In genomic region chr15:85645396-85645795, GRCm38 (mm10) we compare ENCODE assay signal across 8 mouse cellular contexts.
DNase-seq lines count a peak whose midpoint lies in the region; ATAC-seq and TF ChIP-seq lines count a peak whose summit lies in the region.

No protein-coding gene starts in this region.

- no peaks in the 10 kb centered on the region for H3K27me3 ChIP-seq in embryonic facial prominence, embryonic 13.5 days
- H3K27me3 ChIP-seq in intestine, embryonic 14.5 days (replicated peaks; ENCODE audit: control insufficient read depth, insufficient read depth, low read length) = no peaks in the 10 kb centered on the region; the same call in 1 of the 2 replicates
- 0 out of 2 replicates have a peak, but pooled peaks cover 2% of the 10 kb centered on the region for H3K27me3 ChIP-seq in testis, adult 2 months (ENCODE audit: control insufficient read depth, insufficient read depth, low read length)

- no peak for ATAC-seq in embryonic facial prominence, embryonic 13.5 days (ENCODE audit: insufficient number of reproducible peaks, insufficient read depth, low FRiP score, low TSS enrichment, low read depth)
- no peak for ATAC-seq in intestine, embryonic 14.5 days (replicated peaks; ENCODE audit: low FRiP score, low TSS enrichment, low read depth)

- no peaks in the 10 kb centered on the region for H3K4me1 ChIP-seq in bone marrow, adult 2 months (ENCODE audit: control insufficient read depth, insufficient read depth, low read length)
- H3K4me1 ChIP-seq in embryonic facial prominence, embryonic 13.5 days = peaks cover 53% of the 10 kb centered on the region
- peaks cover 10% of the 10 kb centered on the region for H3K4me1 ChIP-seq in intestine, embryonic 14.5 days (replicated peaks; ENCODE audit: control insufficient read depth, insufficient read depth, low read length)
- peaks cover 10% of the 10 kb centered on the region for H3K4me1 ChIP-seq in testis, adult 2 months (ENCODE audit: control insufficient read depth, insufficient read depth, low read length)

- no peaks in the 10 kb centered on the region for H3K36me3 ChIP-seq in embryonic facial prominence, embryonic 13.5 days
- no peaks in the 10 kb centered on the region for H3K36me3 ChIP-seq in intestine, embryonic 14.5 days (ENCODE audit: control insufficient read depth, insufficient read depth, low read length)
- H3K36me3 ChIP-seq in testis, adult 2 months (ENCODE audit: control insufficient read depth, insufficient read depth, low read length) = no peaks in the 10 kb centered on the region

- H3K4me3 ChIP-seq in bone marrow, adult 2 months (replicated peaks; ENCODE audit: control insufficient read depth, low read depth, low read length) = peak overlapping the region; percentile 30
- peak overlapping the region; percentile 52 for H3K4me3 ChIP-seq in embryonic facial prominence, embryonic 13.5 days
- peak overlapping the region; percentile 51; the same call in 1 of the 2 replicates for H3K4me3 ChIP-seq in intestine, embryonic 14.5 days (ENCODE audit: low read depth, low read length)
- H3K4me3 ChIP-seq in testis, adult 2 months (ENCODE audit: control insufficient read depth, low read depth, low read length) = no peak overlapping the region; the same call in 1 of the 2 replicates

- no peaks in the 10 kb centered on the region for H3K9me3 ChIP-seq in embryonic facial prominence, embryonic 13.5 days
- H3K9me3 ChIP-seq in intestine, embryonic 14.5 days (ENCODE audit: control insufficient read depth, low read length) = no peaks in the 10 kb centered on the region

- peak overlapping the region; percentile 85 for H3K4me2 ChIP-seq in embryonic facial prominence, embryonic 13.5 days
- peak overlapping the region; percentile 82 for H3K4me2 ChIP-seq in intestine, embryonic 14.5 days (ENCODE audit: low read length)

- TF ChIP-seq CTCF in bone marrow, adult 2 months (IDR thresholded peaks at IDR 0.05; ENCODE audit: control insufficient read depth, insufficient read depth, low read length) = no peak
- no peak for TF ChIP-seq CTCF in testis, adult 2 months (IDR thresholded peaks at IDR 0.05; ENCODE audit: control insufficient read depth, insufficient read depth, insufficient replicate concordance, low read depth, low read length)

- WGBS in bone marrow, adult 2 months = 55% methylated on average over 8 of the region's 8 CpGs
- 52% methylated on average over 8 of the region's 8 CpGs for WGBS in embryonic facial prominence, embryonic 13.5 days
- 60% methylated on average over 8 of the region's 8 CpGs for WGBS in intestine, embryonic 14.5 days

- no peak for DNase-seq in intestine, embryonic 14.5 days (ENCODE audit: low spot score)
- peak; percentile 73 to 79 for DNase-seq in lung, adult 18-20 months
- no peak for DNase-seq in embryo, embryonic 10.5 days (ENCODE audit: low spot score)
- DNase-seq in T-cell, adult 2 months (ENCODE audit: low spot score) = no peak
- DNase-seq in embryo, embryonic 11 days = no peak

- no peak for TF ChIP-seq POLR2A in bone marrow, adult 2 months (IDR thresholded peaks at IDR 0.05; ENCODE audit: borderline replicate concordance, control insufficient read depth, low read depth, low read length)
- TF ChIP-seq POLR2A in testis, adult 2 months (IDR thresholded peaks at IDR 0.05; ENCODE audit: control insufficient read depth, low read depth, low read length) = no peak

- H3K27ac ChIP-seq in bone marrow, adult 2 months (ENCODE audit: control insufficient read depth, insufficient read depth, low read depth, low read length, poor library complexity) = no peak overlapping the region
- peak overlapping the region; percentile 92 for H3K27ac ChIP-seq in embryonic facial prominence, embryonic 13.5 days
- H3K27ac ChIP-seq in intestine, embryonic 14.5 days (ENCODE audit: low read depth) = 0 out of 2 replicates have a peak overlapping the region, but pooled peaks have one; percentile 83
- peak overlapping the region; percentile 8 for H3K27ac ChIP-seq in testis, adult 2 months (ENCODE audit: control insufficient read depth, insufficient read depth, low read depth, low read length)

- peak overlapping the region; percentile 89 for H3K9ac ChIP-seq in embryonic facial prominence, embryonic 13.5 days
- peak overlapping the region; percentile 83; the same call in 1 of the 2 replicates for H3K9ac ChIP-seq in intestine, embryonic 14.5 days (ENCODE audit: low read length)

Comparison
In these comparisons a context has a peak if more than half of its experiments do, and no peak if none do; other contexts are left out.
1. DNase-seq: peak in lung, adult 18-20 months (2 of 2); none in intestine, embryonic 14.5 days (single experiment), embryo, embryonic 10.5 days (single experiment), T-cell, adult 2 months (single experiment) and embryo, embryonic 11 days (single experiment).